Mouse (Mus musculus) E14TG2a.4 (cell line): ENCODE data around the gene Hoxd4.

Source experiments
- CTCF ChIP-seq: conservative IDR thresholded peaks from 2 replicates; pipeline ENCODE4 v1.5.1; 2014; ENCODE audit warnings: low read length
- NANOG ChIP-seq: IDR thresholded peaks from 2 replicates; pipeline ENCODE4 v1.6.1; 2014; ENCODE audit warnings: borderline replicate concordance, low read length, mixed read lengths
- POU5F1 ChIP-seq: IDR thresholded peaks from 2 replicates; pipeline ENCODE4 v1.6.1; 2014; ENCODE audit warnings: low read length, borderline replicate concordance

- TF ChIP-seq CTCF (no peak), NANOG (no peak), POU5F1 (no peak)
Measured at GRCm38 (mm10) chr2:74708676-74709075, 3.1 kb upstream of the Hoxd4 start.
